Comparison of ENCODE assay signal across 8 mouse cellular contexts in the genomic region with DNA sequence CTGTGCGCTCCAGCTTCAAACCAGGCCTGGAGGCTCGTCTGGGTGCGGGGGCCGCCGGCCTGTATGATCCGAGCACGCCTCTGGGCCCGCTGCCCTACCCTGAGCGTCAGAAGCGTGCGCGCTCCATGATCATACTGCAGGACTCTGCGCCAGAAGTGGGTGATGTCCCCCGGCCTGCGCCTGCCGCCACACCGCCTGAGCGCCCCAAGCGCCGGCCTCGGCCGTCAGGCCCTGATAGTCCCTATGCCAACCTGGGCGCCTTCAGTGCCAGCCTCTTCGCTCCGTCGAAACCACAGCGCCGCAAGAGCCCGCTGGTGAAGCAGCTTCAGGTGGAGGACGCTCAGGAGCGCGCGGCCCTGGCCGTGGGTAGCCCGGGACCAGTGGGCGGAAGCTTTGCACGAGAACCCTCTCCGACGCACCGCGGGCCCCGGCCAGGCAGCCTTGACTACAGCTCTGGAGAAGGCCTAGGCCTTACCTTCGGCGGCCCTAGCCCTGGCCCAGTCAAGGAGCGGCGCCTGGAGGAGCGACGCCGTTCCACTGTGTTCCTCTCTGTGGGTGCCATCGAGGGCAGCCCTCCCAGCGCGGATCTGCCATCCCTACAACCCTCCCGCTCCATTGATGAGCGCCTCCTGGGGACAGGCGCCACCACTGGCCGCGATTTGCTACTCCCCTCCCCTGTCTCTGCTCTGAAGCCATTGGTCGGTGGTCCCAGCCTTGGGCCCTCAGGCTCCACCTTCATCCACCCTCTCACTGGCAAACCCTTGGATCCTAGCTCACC. TPM values are rescaled to one million over a fixed set of nuclear protein-coding genes. Genes with fewer than 3 reads are reported as not detected.
DNase-seq lines count a peak whose midpoint lies in the region; ATAC-seq and TF ChIP-seq lines count a peak whose summit lies in the region.

No protein-coding gene starts in this region.

- H3K9ac ChIP-seq in heart, postnatal 0 days (replicated peaks; ENCODE audit: low read depth, low read length) = peak overlapping the region; percentile 30

- DNase-seq in kidney, postnatal 4 days = peak; percentile 49 to 62
- no peak for DNase-seq in kidney, adult 8-10 months
- DNase-seq in cerebellum, adult 9-11 months = peak; percentile 68
- no peak for DNase-seq in heart, postnatal 0 days (ENCODE audit: low spot score)
- DNase-seq in mesoderm, embryonic 11.5 days (ENCODE audit: low read depth, low spot score) = peak; percentile 76
- no peak for DNase-seq in thymus, postnatal 10 days (ENCODE audit: low spot score in 2 of 2)
- DNase-seq in layer of hippocampus, adult 8-10 months (ENCODE audit: low spot score in 2 of 2) = no peak
- no peak for DNase-seq in thymus, postnatal 14 days

- H3K27me3 ChIP-seq in heart, postnatal 0 days (ENCODE audit: control insufficient read depth, insufficient read depth, low read length) = peaks cover 36% of the 10 kb centered on the region

- H3K9me3 ChIP-seq in heart, postnatal 0 days (replicated peaks; ENCODE audit: control insufficient read depth, low read length) = no peaks in the 10 kb centered on the region

- WGBS in heart, postnatal 0 days = 25% methylated on average over 58 of the region's 58 CpGs

- H3K27ac ChIP-seq in heart, postnatal 0 days (ENCODE audit: low read depth) = no peak overlapping the region

- H3K4me1 ChIP-seq in heart, postnatal 0 days (ENCODE audit: control insufficient read depth, insufficient read depth) = peaks cover 3% of the 10 kb centered on the region; the same call in 1 of the 2 replicates

- H3K4me3 ChIP-seq in heart, postnatal 0 days (ENCODE audit: low read depth, low read length) = peak overlapping the region; percentile 48

- peak; percentile 57 for ATAC-seq in heart, postnatal 0 days (ENCODE audit: insufficient read depth, low read depth)

- no peak; the same call in 1 of the 2 replicates for TF ChIP-seq CTCF in heart, postnatal 0 days (IDR thresholded peaks at IDR 0.05; ENCODE audit: low read depth)

- peak overlapping the region; percentile 65 for H3K4me2 ChIP-seq in heart, postnatal 0 days (ENCODE audit: low read depth, low read length)

- TF ChIP-seq EP300 in heart, postnatal 0 days (IDR thresholded peaks at IDR 0.05; ENCODE audit: low read depth) = no peak

- peaks cover 17% of the 10 kb centered on the region; the same call in 1 of the 2 replicates for H3K36me3 ChIP-seq in heart, postnatal 0 days (replicated peaks; ENCODE audit: control insufficient read depth, insufficient read depth, low read length)

RNA-seq across cellular contexts. Expression of a gene that starts 20.1 kb away (rescaled TPM):
- not detected in 2 replicates for total RNA-seq in heart, postnatal 0 days (2014; rRNA removed; ENCODE audit: low replicate concordance)
- polyA plus RNA-seq in heart, postnatal 0 days (2015; fragmentation: Nextera tagmentation; extraction: Ambion mirVana) = 0.23 TPM in 1 of 2 replicates, not detected in the other
- total RNA-seq in layer of hippocampus, adult 8-10 months (2022) = 1 to 10 TPM in 3 of 4 experiments, under 1 TPM in 1; 0.95 to 2.1 (median 1.4) TPM

RNA-seq across cellular contexts. Expression of a gene that starts 43.7 kb away (rescaled TPM):
- total RNA-seq in heart, postnatal 0 days (2014; rRNA removed; ENCODE audit: low replicate concordance) = 9.6 and 12.7 TPM in 2 replicates
- polyA plus RNA-seq in heart, postnatal 0 days (2015; fragmentation: Nextera tagmentation; extraction: Ambion mirVana) = 9.2 and 10.3 TPM in 2 replicates
- 10 to 100 TPM; 27.2 to 41.2 (median 32.7) TPM for total RNA-seq in layer of hippocampus, adult 8-10 months (2022)

RNA-seq across cellular contexts. Expression of a gene that starts 48.6 kb away (rescaled TPM):
- 17.1 and 26.5 TPM in 2 replicates for total RNA-seq in heart, postnatal 0 days (2014; rRNA removed; ENCODE audit: low replicate concordance)
- 0.81 and 1.1 TPM in 2 replicates for polyA plus RNA-seq in heart, postnatal 0 days (2015; fragmentation: Nextera tagmentation; extraction: Ambion mirVana)
- total RNA-seq in layer of hippocampus, adult 8-10 months (2022) = 100 to 1,000 TPM; 208 to 231 (median 223) TPM

Comparison
In these comparisons a context has a peak if more than half of its experiments do, and no peak if none do; other contexts are left out.
1. DNase-seq: peak in kidney, postnatal 4 days (2 of 2), cerebellum, adult 9-11 months (single experiment) and mesoderm, embryonic 11.5 days (single experiment); none in kidney, adult 8-10 months (0 of 2), heart, postnatal 0 days (single experiment), thymus, postnatal 10 days (0 of 2), layer of hippocampus, adult 8-10 months (0 of 2) and thymus, postnatal 14 days (single experiment).